Mouse (Mus musculus): ENCODE results near the gene Gjb1. TPM values are rescaled to one million over a fixed set of nuclear protein-coding genes. Genes with fewer than 3 reads are reported as not detected.

The Gjb1 gene
- total RNA-seq (2012; rRNA removed): not detected in 2 replicates
- total RNA-seq (2014; rRNA removed): not detected in 2 replicates
- not detected in 2 replicates for polyA plus RNA-seq (2012; ENCODE audit: insufficient read length, low read depth)

DNA sequence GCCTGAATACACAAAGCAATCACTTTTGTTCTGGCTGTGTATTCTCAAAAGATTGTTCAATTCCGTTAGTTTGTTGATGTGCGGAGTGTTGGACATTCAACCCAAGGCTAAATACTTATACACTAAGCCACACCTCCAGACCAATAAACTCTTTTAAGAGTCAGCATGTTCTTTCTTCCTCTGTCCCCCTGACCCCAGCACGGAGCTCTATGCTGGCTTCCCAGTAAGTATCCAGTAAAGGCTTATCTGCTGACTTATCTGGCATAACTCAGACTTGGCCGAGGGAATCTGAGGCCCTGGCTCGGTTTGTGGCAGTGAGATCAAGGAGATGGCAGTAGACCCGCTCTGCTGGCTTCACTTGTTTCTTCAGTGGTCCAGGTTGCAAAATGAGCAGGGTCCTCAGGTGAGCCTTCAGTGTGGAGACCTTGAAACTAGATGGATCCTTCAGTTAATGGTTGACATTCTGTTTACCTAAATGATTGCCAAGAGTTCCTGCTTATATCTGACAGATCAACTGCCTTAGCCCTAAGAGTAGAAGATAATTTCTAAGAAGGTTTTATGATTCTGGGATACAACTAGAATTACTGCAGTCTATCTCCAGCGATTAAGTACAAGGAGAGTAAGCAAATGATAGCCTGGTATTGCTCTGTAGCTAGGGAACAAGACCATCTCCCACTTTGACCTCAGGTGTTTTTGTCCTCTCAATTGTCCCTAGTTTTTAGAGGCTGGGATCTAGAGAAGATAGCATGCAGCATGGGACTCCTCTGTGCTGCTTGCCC is at the start of gene Gjb1:
TSS of gene Gjb1 (plus strand) at position 189 of the 779 bp plus-strand sequence.
- H3K4me3 ChIP-seq (replicated peaks in 1 of 3; ENCODE audit: low read depth in 2 of 3, low read length in 2 of 3, poor library complexity in 1 of 3): no peak within 1 kb of the TSS
- DNase-seq (ENCODE audit: extremely low read depth): no peak
- no peaks in the 10 kb centered on the region for H3K4me1 ChIP-seq (ENCODE audit: control insufficient read depth in 1 of 2, insufficient read depth in 2 of 2)
- no peak within 1 kb of the TSS for H3K27ac ChIP-seq (ENCODE audit: insufficient read depth, low read depth)
- H3K9ac ChIP-seq (ENCODE audit: insufficient read depth, low read depth): no peak within 1 kb of the TSS
- TF ChIP-seq EP300 (IDR thresholded peaks at IDR 0.05; ENCODE audit: low read length) (no peak), USF1 (IDR thresholded peaks at IDR 0.05; ENCODE audit: low read depth, low read length) (no peak), MEF2A (IDR thresholded peaks at IDR 0.05; ENCODE audit: borderline replicate concordance, low read depth, low read length) (no peak), NELFE (IDR thresholded peaks at IDR 0.05; ENCODE audit: low read depth, low read length) (no peak), TCF12 (IDR thresholded peaks at IDR 0.05; ENCODE audit: low read depth, low read length) (no peak), CHD1 (IDR thresholded peaks at IDR 0.05; ENCODE audit: low read depth, low read length) (no peak), JUND (conservative IDR thresholded peaks at IDR 0.05; ENCODE audit: low read depth, low read length) (no peak)
- H3K27me3 ChIP-seq (replicated peaks): no peaks in the 10 kb centered on the region
- dilution Hi-C loops (cut with MboI; ENCODE audit: extremely low pct_ligation_motif_present, extremely low pct_unique_long_range_greater_than_20kb, low sequenced_read_pairs): no loop called here
- H3K36me3 ChIP-seq (replicated peaks in 1 of 2; ENCODE audit: control insufficient read depth in 1 of 2, insufficient read depth in 1 of 2, low read length in 1 of 2): no peaks in the 10 kb centered on the region
- no peaks in the 10 kb centered on the region for H3K79me2 ChIP-seq (replicated peaks; ENCODE audit: control insufficient read depth, extremely low read depth, insufficient read depth, poor library complexity, severe bottlenecking)
- in situ Hi-C loops (cut with MboI; ENCODE audit: low pct_ligation_motif_present, low pct_unique_long_range_greater_than_20kb, low sequenced_read_pairs): no loop called here
- no peak within 1 kb of the TSS for H3K4me2 ChIP-seq (ENCODE audit: insufficient read depth, low read depth, poor library complexity, severe bottlenecking)
- no peaks in the 10 kb centered on the region for H3K9me3 ChIP-seq (replicated peaks; ENCODE audit: low read length)

DNA sequence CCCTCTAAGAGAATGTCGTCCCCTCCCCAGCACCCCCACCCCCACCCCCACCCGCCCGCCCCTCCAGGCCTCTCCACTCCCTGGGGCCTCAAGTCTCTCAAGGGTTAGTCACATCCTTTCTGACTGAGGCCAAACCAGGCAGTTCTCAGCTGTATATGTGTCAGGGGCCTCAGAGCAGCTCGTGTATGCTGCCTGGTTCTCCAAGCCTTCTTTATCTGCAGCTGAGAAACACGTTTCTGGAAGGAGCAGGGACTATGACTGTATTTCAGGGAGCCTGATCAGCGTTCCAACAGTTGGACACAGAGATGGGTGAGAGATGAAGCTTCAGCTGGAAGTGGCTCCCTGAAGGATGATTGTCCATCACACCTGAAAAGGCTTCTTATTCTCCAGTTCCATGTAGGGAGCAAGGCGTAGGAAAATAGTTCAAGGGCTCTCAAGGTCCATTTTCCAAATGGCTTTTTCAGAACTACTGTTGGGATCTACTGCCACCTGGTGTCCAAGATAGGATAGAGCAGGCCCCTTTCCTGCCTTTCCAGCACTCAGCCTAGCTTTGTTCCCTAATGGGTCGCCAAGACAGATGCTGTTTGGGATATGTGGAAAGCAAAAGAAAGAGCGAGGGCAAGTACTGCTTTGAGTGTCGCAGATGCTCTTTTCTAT is 46.7 kb upstream of the Gjb1 start:
- Histone ChIP-seq H3K4me3 (replicated peaks in 1 of 3; ENCODE audit: low read depth in 2 of 3, low read length in 2 of 3, poor library complexity in 1 of 3) (no peak overlapping the region), H3K4me2 (ENCODE audit: insufficient read depth, low read depth, poor library complexity, severe bottlenecking) (peak overlapping the region; percentile 45; the same call in 1 of the 2 replicates), H3K36me3 (replicated peaks in 1 of 2; ENCODE audit: control insufficient read depth in 1 of 2, insufficient read depth in 1 of 2, low read length in 1 of 2) (no peaks in the 10 kb centered on the region), H3K79me2 (replicated peaks; ENCODE audit: control insufficient read depth, extremely low read depth, insufficient read depth, poor library complexity, severe bottlenecking) (no peaks in the 10 kb centered on the region), H3K27ac (ENCODE audit: insufficient read depth, low read depth) (peak overlapping the region; percentile 15; the same call in 1 of the 2 replicates), H3K9ac (ENCODE audit: insufficient read depth, low read depth) (peak overlapping the region; percentile 55), H3K27me3 (replicated peaks) (no peaks in the 10 kb centered on the region), H3K4me1 (ENCODE audit: control insufficient read depth in 1 of 2, insufficient read depth in 2 of 2) (peaks cover 6 to 14% of the 10 kb centered on the region in 2 experiments), H3K9me3 (replicated peaks; ENCODE audit: low read length) (no peaks in the 10 kb centered on the region)
- in situ Hi-C loops (cut with MboI; ENCODE audit: low pct_ligation_motif_present, low pct_unique_long_range_greater_than_20kb, low sequenced_read_pairs): loop anchor here (5.0 kb wide), 2 partner anchors 67 to 197 kb away; partner anchors contain the start of gene Gm614
- DNase-seq (ENCODE audit: extremely low read depth): peak; percentile 45
- TF ChIP-seq MYC (IDR thresholded peaks at IDR 0.05; ENCODE audit: low read depth, low read length) (no peak), CTCF (conservative IDR thresholded peaks at IDR 0.05 in 1 of 2, IDR thresholded peaks at IDR 0.05 in 1 of 2; ENCODE audit: low read depth in 2 of 2, low read length in 2 of 2) (peak; percentile 71 to 75), ZKSCAN1 (IDR thresholded peaks at IDR 0.05; ENCODE audit: borderline replicate concordance, low read depth, low read length) (no peak), USF1 (IDR thresholded peaks at IDR 0.05; ENCODE audit: low read depth, low read length) (no peak), MXI1 (IDR thresholded peaks at IDR 0.05; ENCODE audit: low read depth, low read length) (no peak), IRF4 (IDR thresholded peaks at IDR 0.05; ENCODE audit: low read depth, low read length) (no peak), ETS1 (conservative IDR thresholded peaks at IDR 0.05; ENCODE audit: low read depth, low read length) (no peak), JUND (conservative IDR thresholded peaks at IDR 0.05; ENCODE audit: low read depth, low read length) (no peak), TCF12 (IDR thresholded peaks at IDR 0.05; ENCODE audit: low read depth, low read length) (no peak), RAD21 (IDR thresholded peaks at IDR 0.05; ENCODE audit: low read depth, low read length) (peak; percentile 80), HCFC1 (IDR thresholded peaks at IDR 0.05; ENCODE audit: low read depth, low read length) (no peak), ZNF384 (IDR thresholded peaks at IDR 0.05; ENCODE audit: low read depth, low read length) (no peak), MAFK (IDR thresholded peaks at IDR 0.05; ENCODE audit: insufficient replicate concordance, low read length) (no peak), RCOR1 (conservative IDR thresholded peaks at IDR 0.05; ENCODE audit: low read depth, low read length) (no peak), CHD1 (IDR thresholded peaks at IDR 0.05; ENCODE audit: low read depth, low read length) (no peak), UBTF (IDR thresholded peaks at IDR 0.05; ENCODE audit: low read depth, low read length) (no peak), POLR2A (IDR thresholded peaks at IDR 0.05; ENCODE audit: low read depth, low read length) (no peak), E2F4 (IDR thresholded peaks at IDR 0.05; ENCODE audit: insufficient replicate concordance, low read depth, low read length) (no peak), SMC3 (IDR thresholded peaks at IDR 0.05; ENCODE audit: low read depth, low read length) (peak; percentile 70), ELF1 (IDR thresholded peaks at IDR 0.05; ENCODE audit: low read depth, low read length) (no peak), PAX5 (IDR thresholded peaks at IDR 0.05; ENCODE audit: low read length) (no peak), ZC3H11A (IDR thresholded peaks at IDR 0.05; ENCODE audit: low read depth, low read length) (peak; percentile 4; the same call in 1 of the 2 replicates)
- dilution Hi-C loops (cut with MboI; ENCODE audit: extremely low pct_ligation_motif_present, extremely low pct_unique_long_range_greater_than_20kb, low sequenced_read_pairs): no loop called here

All from CH12.LX (cell line).